Mouse (Mus musculus) embryonic facial prominence, embryonic 10.5 days (tissue): Measurements from ENCODE around the gene Fsip1. TPM values are rescaled to one million over a fixed set of nuclear protein-coding genes. Genes with fewer than 3 reads are reported as not detected.

ENCODE experiments used
- DNase-seq: peaks from one replicate; pipeline ENCODE4 v3.0.0-alpha.2; 2017; ENCODE audit warnings: low spot score
- H3K27ac ChIP-seq: fragments of 300-500 bp; sonication (generic); replicated peaks from 2 replicates; pipeline ENCODE4 v1.5.1; 2016; ENCODE audit warnings: mild to moderate bottlenecking
- H3K27me3 ChIP-seq: fragments of 300-500 bp; sonication (generic); replicated peaks from 2 replicates; pipeline ENCODE4 v1.6.1; 2016; ENCODE audit warnings: low read depth, mild to moderate bottlenecking; ENCODE audit not compliant: poor library complexity, severe bottlenecking
- H3K36me3 ChIP-seq: fragments of 300-500 bp; sonication (generic); replicated peaks from 2 replicates; pipeline ENCODE4 v1.6.1; 2016; ENCODE audit warnings: mild to moderate bottlenecking, moderate library complexity
- H3K4me1 ChIP-seq: fragments of 300-500 bp; sonication (generic); 2 replicates; pipeline ENCODE4 v1.6.1; 2016
- H3K4me3 ChIP-seq: fragments of 300-500 bp; sonication (generic); 2 replicates; pipeline ENCODE4 v1.5.1; 2016; ENCODE audit warnings: mild to moderate bottlenecking, moderate library complexity
- H3K9me3 ChIP-seq: fragments of 300-500 bp; sonication (generic); 2 replicates; pipeline ENCODE4 v1.6.1; 2016; ENCODE audit warnings: mild to moderate bottlenecking
- WGBS: fragments of 180-500 bp; shearing (Covaris S2); methylation state at CpG from one replicate; pipeline ENCODE4 v1.1.7; 2016; 5-methylcytosine and 5-hydroxymethylcytosine counted together
- polyA plus RNA-seq: library from polyadenylated mRNA; unstranded; fragments of >200 nt; fragmentation: Nextera tagmentation; extraction: Ambion mirVana; gene quantifications from 2 replicates; pipeline ENCODE4 v1.2.1, GENCODE M21; 2016

The Fsip1 gene
- polyA plus RNA-seq, 1 experiment from 2014 or later, result 1.7 TPM

DNA sequence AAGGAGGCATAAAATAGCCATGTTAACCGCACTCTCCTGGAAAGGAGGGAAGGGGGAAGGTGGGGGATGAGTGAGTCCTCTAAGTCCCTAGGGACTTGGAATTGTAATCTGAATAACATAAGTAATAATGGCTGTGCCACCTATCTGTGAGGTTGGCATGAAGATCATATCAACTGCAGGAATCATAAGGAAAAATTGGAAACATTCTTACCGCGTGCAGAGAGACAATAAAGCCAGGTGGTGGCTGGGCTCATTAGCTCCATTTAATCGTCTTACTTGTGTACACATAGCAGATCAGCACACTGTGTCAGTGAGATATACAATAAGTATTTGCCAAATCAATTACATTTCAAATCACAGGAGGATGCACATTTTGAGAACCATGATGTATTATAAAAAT lies 52.1 kb downstream of the Fsip1 start:
- Histone ChIP-seq H3K36me3 (no peaks in the 10 kb centered on the region), H3K9me3 (no peaks in the 10 kb centered on the region), H3K27ac (no peak overlapping the region), H3K27me3 (peaks cover 25% of the 10 kb centered on the region), H3K4me3 (no peak overlapping the region), H3K4me1 (peaks cover 43% of the 10 kb centered on the region)
- WGBS, result 79% methylated on average over 4 of the region's 4 CpGs
- no peak for DNase-seq

GRCm38 (mm10) chr2:118203739-118204461 lies 52.9 kb downstream of the Fsip1 start:
- Histone ChIP-seq H3K9me3 (no peaks in the 10 kb centered on the region), H3K4me1 (peaks cover 43% of the 10 kb centered on the region), H3K36me3 (no peaks in the 10 kb centered on the region), H3K27me3 (peaks cover 25% of the 10 kb centered on the region), H3K27ac (peak overlapping the region; percentile 26; the same call in 1 of the 2 replicates), H3K4me3 (peak overlapping the region; percentile 14; the same call in 1 of the 2 replicates)
- 22% methylated on average over 16 of the region's 16 CpGs for WGBS
- no peak for DNase-seq

DNA sequence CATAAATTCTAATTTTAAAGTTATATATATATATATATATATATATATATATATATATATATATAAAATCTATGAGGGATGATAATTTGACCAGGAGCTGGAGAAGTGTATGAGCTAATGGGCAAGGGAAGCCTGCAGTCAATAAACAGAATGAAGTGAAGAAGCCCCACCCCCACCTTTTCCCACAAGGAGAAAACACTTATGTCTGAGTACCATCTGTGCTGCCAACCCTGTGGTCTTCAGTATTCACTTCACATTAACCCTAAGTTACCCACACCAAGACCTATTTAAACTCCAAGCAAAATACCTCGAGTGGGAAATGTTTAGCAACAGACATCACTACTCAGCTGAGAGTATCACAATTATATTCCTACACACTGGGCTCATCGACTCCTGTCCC lies 53.8 kb downstream of the Fsip1 start:
- no peak for DNase-seq
- Histone ChIP-seq H3K27ac (no peak overlapping the region), H3K36me3 (no peaks in the 10 kb centered on the region), H3K4me1 (peaks cover 37% of the 10 kb centered on the region), H3K9me3 (no peaks in the 10 kb centered on the region), H3K27me3 (peaks cover 25% of the 10 kb centered on the region), H3K4me3 (no peak overlapping the region)
- 66% methylated on average over 2 of the region's 2 CpGs for WGBS

DNA sequence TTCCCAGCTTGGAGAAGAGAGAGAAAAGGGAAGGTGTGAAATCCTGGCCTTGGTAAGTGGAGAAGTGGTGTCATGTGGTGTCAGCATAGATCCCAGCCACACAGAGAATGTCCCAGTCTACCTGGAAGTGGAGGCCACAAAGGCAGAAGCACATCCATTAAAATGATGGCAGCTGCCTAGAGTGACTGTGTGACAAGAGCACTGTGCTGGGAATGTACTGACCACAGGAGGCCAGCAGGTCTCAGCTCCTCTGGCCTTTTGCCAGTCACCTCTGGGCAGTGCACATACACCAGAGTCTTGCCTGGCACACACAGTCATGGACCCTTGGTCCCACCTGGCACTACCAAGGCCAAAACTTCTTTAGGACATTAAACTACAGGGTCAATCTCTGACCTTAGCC lies 54.8 kb downstream of the Fsip1 start:
- H3K27me3 ChIP-seq, result peaks cover 24% of the 10 kb centered on the region
- no peak overlapping the region for H3K4me3 ChIP-seq
- H3K27ac ChIP-seq, result no peak overlapping the region
- H3K9me3 ChIP-seq, result no peaks in the 10 kb centered on the region
- no peaks in the 10 kb centered on the region for H3K36me3 ChIP-seq
- peaks cover 37% of the 10 kb centered on the region for H3K4me1 ChIP-seq
- DNase-seq, result no peak

GRCm38 (mm10) chr2:118199867-118200266 lies 56.9 kb downstream of the Fsip1 start:
- WGBS, result 14% methylated on average over 5 of the region's 5 CpGs
- DNase-seq, result peak; percentile 86
- Histone ChIP-seq H3K27me3 (peaks cover 19% of the 10 kb centered on the region), H3K4me1 (peaks cover 25% of the 10 kb centered on the region), H3K36me3 (no peaks in the 10 kb centered on the region), H3K4me3 (no peak overlapping the region), H3K27ac (no peak overlapping the region), H3K9me3 (no peaks in the 10 kb centered on the region)

GRCm38 (mm10) chr2:118196966-118197365 lies 59.8 kb downstream of the Fsip1 start:
- 77% methylated on average over 3 of the region's 3 CpGs for WGBS
- Histone ChIP-seq H3K27me3 (0 out of 2 replicates have a peak, but pooled peaks cover 5% of the 10 kb centered on the region), H3K27ac (0 out of 2 replicates have a peak overlapping the region, but pooled peaks have one; percentile 3)

DNA sequence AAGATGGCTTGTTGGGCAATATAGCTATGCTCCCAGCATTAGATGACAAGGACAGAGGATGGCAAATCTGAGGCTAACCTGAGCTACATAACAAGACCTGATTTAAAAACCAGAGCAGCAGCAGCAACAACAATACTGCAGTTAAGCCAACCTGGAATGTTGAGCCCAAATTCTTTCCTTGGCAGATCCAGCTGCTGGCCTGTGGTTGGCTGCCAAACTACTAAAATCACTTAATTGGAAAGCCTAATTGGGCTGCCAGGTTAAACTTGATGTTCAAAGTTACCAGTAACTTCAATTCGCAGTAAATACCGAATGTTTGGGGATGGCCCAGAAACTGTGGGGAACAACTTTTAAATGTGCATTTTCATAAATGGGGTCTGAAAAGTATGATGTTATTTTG lies 74.6 kb downstream of the Fsip1 start:
- no peak overlapping the region for H3K27ac ChIP-seq
- no peak overlapping the region for H3K4me3 ChIP-seq
- no peaks in the 10 kb centered on the region for H3K27me3 ChIP-seq
- peaks cover 9% of the 10 kb centered on the region for H3K4me1 ChIP-seq
- DNase-seq, result no peak
- H3K9me3 ChIP-seq, result 0 out of 2 replicates have a peak, but pooled peaks cover 5% of the 10 kb centered on the region
- no peaks in the 10 kb centered on the region for H3K36me3 ChIP-seq
- 81% methylated on average over 2 of the region's 2 CpGs for WGBS

More at GRCm38 (mm10) chr2:118196966-118197365, 59.8 kb downstream of the Fsip1 start:
- no peak for DNase-seq
- H3K4me1 ChIP-seq, result peaks cover under 1% of the 10 kb centered on the region; the same call in 1 of the 2 replicates
- H3K4me3 ChIP-seq, result no peak overlapping the region
- no peaks in the 10 kb centered on the region for H3K36me3 ChIP-seq
- no peaks in the 10 kb centered on the region for H3K9me3 ChIP-seq

DNA sequence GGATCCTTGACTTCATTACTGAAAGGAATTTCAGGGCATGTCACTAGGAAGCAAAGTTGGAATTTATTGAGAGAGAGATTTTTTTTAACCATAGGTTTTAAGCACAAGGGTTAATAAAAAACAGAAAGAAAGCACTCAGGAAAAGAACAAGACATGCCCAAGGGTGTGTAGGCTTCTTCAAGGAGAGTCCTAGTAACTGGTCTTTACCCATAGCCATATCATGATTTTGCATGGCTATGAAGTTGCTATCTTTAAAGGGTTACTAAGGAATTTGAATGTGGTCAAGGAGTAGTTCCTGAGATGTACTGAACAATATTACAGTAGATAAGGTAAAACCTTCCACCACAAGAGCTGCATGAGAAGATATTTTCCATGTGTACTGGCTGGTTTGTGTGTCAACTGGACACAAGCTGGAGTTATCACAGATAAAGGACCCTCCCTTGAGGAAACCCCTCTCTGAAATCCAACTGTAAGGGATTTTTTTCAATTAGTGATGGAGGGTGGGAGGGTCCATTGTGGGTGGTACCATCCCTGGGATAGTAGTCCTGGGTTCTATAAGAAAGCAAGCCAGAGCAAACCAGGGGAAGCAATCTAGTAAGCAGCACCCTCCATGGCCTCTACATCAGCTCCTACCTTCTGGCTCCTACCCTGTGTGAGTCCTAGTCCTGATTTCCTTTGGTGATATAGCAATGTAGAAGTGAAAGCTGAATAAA lies 76.7 kb downstream of the Fsip1 start:
- Histone ChIP-seq H3K4me1 (peaks cover 10% of the 10 kb centered on the region), H3K27ac (peak overlapping the region; percentile 79), H3K4me3 (peak overlapping the region; percentile 48), H3K36me3 (no peaks in the 10 kb centered on the region), H3K9me3 (0 out of 2 replicates have a peak, but pooled peaks cover 5% of the 10 kb centered on the region), H3K27me3 (no peaks in the 10 kb centered on the region)
- no peak for DNase-seq

DNA sequence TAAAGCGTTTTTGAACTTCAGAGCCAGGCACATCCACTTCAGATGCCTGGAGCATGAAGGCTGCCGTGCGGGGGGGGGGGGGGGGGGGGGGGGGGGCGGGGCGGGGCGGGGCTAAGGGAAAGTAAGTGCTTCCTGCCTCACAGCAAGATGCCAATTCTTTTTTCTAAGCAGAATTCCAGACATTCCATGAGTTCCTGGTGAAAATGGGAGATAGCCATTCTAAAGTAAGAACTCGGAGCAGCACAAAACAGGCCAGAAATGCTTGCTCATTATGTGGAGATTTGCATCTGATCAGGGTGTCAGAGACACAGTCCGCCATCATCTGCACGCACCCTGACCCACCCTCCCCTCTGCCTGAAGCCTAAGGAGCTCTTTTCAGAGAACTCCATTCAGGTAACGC lies 77.3 kb downstream of the Fsip1 start:
- Histone ChIP-seq H3K4me1 (peaks cover 14% of the 10 kb centered on the region), H3K4me3 (peak overlapping the region; percentile 48), H3K9me3 (0 out of 2 replicates have a peak, but pooled peaks cover 5% of the 10 kb centered on the region), H3K36me3 (no peaks in the 10 kb centered on the region), H3K27ac (peak overlapping the region; percentile 79), H3K27me3 (no peaks in the 10 kb centered on the region)
- 1% methylated on average over 10 of the region's 10 CpGs for WGBS
- DNase-seq, result peak; percentile 49

DNA sequence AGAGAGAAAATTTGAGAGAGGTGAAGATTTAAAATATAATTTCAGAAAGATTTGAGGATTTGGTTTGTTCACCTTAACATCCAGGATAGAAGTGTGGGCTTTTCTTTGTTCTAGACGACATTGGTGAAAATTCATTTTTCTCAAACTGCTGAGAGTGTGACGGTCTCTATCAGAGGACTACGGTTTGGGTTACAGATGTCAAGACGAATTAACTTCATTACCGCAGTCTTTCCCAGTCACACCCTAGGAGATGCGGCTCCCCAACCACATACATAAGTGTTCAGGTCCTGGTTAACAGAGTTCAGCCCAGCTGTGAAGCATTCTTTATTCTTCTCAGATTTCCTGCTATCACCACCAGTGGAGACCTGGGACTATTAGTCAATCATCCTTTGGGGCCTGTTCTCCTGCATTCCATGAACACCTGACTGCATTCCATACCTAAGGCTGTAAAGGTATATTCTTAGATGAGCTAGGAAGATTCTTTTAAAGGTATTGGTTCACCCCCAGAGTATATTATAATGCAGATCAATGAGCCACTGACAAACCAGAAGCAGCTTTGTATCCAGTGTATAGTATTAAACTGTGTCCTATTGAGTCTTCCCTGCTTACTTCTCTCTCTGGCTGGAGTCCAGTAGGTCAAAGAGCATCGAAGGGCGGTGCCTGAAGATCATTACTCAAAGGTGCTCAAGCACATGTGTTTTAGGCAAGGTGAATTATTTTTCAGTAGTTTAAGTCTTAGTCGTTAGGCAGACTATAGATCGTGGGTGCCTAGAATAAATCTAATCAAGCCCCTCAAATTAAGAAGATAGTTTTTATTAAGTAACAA lies 82.0 kb downstream of the Fsip1 start:
- H3K4me1 ChIP-seq, result peaks cover 9% of the 10 kb centered on the region
- WGBS, result 78% methylated on average over 10 of the region's 10 CpGs
- 0 out of 2 replicates have a peak, but pooled peaks cover 10% of the 10 kb centered on the region for H3K9me3 ChIP-seq
- H3K36me3 ChIP-seq, result 0 out of 2 replicates have a peak, but pooled peaks cover 3% of the 10 kb centered on the region
- no peaks in the 10 kb centered on the region for H3K27me3 ChIP-seq
- DNase-seq, result no peak
- H3K4me3 ChIP-seq, result no peak overlapping the region
- H3K27ac ChIP-seq, result no peak overlapping the region

DNA sequence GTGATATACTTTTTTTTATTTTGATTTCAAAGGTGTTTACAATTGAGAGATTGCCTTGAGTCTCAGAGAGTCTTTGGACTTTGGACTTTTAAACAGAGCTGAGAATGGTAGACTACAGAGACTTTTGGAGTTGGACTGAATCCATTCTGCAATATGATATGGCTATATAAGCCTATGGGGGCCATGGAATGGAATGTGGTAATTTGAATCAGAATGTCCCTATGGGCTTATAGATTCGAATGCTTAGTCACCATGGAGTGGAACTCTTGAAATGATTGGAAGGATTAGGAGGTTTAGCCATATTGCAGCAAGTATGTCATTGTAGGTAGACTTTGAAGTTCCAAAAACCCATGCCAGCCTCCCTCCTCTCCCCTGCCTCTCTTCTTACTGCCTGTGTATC lies 88.5 kb downstream of the Fsip1 start:
- Histone ChIP-seq H3K36me3 (0 out of 2 replicates have a peak, but pooled peaks cover 3% of the 10 kb centered on the region), H3K9me3 (0 out of 2 replicates have a peak, but pooled peaks cover 4% of the 10 kb centered on the region), H3K27me3 (no peaks in the 10 kb centered on the region), H3K27ac (no peak overlapping the region), H3K4me3 (no peak overlapping the region), H3K4me1 (peaks cover 7% of the 10 kb centered on the region)
- DNase-seq, result no peak
- WGBS, result 71% methylated on average over 1 of the region's 1 CpGs

- no peak overlapping the region for H3K27ac ChIP-seq
- 87% methylated on average over 4 of the region's 4 CpGs for WGBS
Measured at GRCm38 (mm10) chr2:118167731-118168130, 89.0 kb downstream of the Fsip1 start.

More at GRCm38 (mm10) chr2:118167731-118168130, 89.0 kb downstream of the Fsip1 start:
- 0 out of 2 replicates have a peak, but pooled peaks cover 3% of the 10 kb centered on the region for H3K36me3 ChIP-seq
- DNase-seq, result no peak
- no peaks in the 10 kb centered on the region for H3K27me3 ChIP-seq
- no peak overlapping the region for H3K4me3 ChIP-seq
- H3K9me3 ChIP-seq, result 0 out of 2 replicates have a peak, but pooled peaks cover 4% of the 10 kb centered on the region
- H3K4me1 ChIP-seq, result peaks cover 12% of the 10 kb centered on the region
